ENCODE assay signal across 11 mouse cellular contexts in genomic region chr17:29368726-29369125, GRCm38 (mm10). TPM values are rescaled to one million over a fixed set of nuclear protein-coding genes. Genes with fewer than 3 reads are reported as not detected.
DNase-seq lines count a peak whose midpoint lies in the region; ATAC-seq lines count a peak whose summit lies in the region.
"Had no signal": no experiment of that assay in that cellular context is flagged by ENCODE, and none has a peak within 500 bp of the region (broad histone marks: within the 10 kb centered on the region; RNA-seq: fewer than 3 reads in every experiment).

No protein-coding gene starts in this region.

- DNase-seq in forebrain, embryonic 11.5 days (ENCODE audit: low spot score): no peak
- DNase-seq in forebrain, embryonic 14.5 days (ENCODE audit: low spot score): no peak
- DNase-seq in kidney, postnatal 10 days: peak; percentile 56
- DNase-seq in kidney, adult 9 months: no peak
- no peak for DNase-seq in limb, embryonic 10.5 days (ENCODE audit: low spot score)
- no peak for DNase-seq in thymus, adult 18-20 months
- no peak for DNase-seq in heart, adult 8-10 months (ENCODE audit: low spot score)
- DNase-seq: adrenal gland, postnatal 10 days; gastrocnemius, postnatal 14 days; thymus, postnatal 25 days had no signal

- 17% methylated on average over 7 of the region's 7 CpGs for WGBS in forebrain, embryonic 11.5 days
- 30% methylated on average over 6 of the region's 7 CpGs for WGBS in forebrain, embryonic 14.5 days
- 12% methylated on average over 7 of the region's 7 CpGs for WGBS in limb, embryonic 10.5 days
- WGBS in stomach, embryonic 15.5 days: 24% methylated on average over 7 of the region's 7 CpGs

- peak overlapping the region; percentile 16; the same call in 1 of the 2 replicates for H3K9ac ChIP-seq in forebrain, embryonic 11.5 days (ENCODE audit: low read length)
- H3K9ac ChIP-seq in forebrain, embryonic 14.5 days (ENCODE audit: low read length): no peak overlapping the region
- H3K9ac ChIP-seq in stomach, embryonic 15.5 days: no peak overlapping the region

- peaks cover 2% of the 10 kb centered on the region; the same call in 1 of the 2 replicates for H3K4me1 ChIP-seq in forebrain, embryonic 11.5 days (replicated peaks; ENCODE audit: control insufficient read depth, insufficient read depth, low read length)
- H3K4me1 ChIP-seq in forebrain, embryonic 14.5 days (ENCODE audit: control insufficient read depth, insufficient read depth, low read length): no peaks in the 10 kb centered on the region
- H3K4me1 ChIP-seq in limb, embryonic 10.5 days: peaks cover 10% of the 10 kb centered on the region; the same call in 1 of the 2 replicates
- no peaks in the 10 kb centered on the region for H3K4me1 ChIP-seq in stomach, embryonic 15.5 days

- H3K9me3 ChIP-seq in forebrain, embryonic 11.5 days (ENCODE audit: control insufficient read depth, low read length): no peaks in the 10 kb centered on the region
- H3K9me3 ChIP-seq in forebrain, embryonic 14.5 days (replicated peaks; ENCODE audit: control insufficient read depth, low read length): no peaks in the 10 kb centered on the region
- no peaks in the 10 kb centered on the region for H3K9me3 ChIP-seq in limb, embryonic 10.5 days (replicated peaks)
- H3K9me3 ChIP-seq in stomach, embryonic 15.5 days: no peaks in the 10 kb centered on the region

- H3K27ac ChIP-seq in forebrain, embryonic 11.5 days (ENCODE audit: low read depth, low read length): no peak overlapping the region
- H3K27ac ChIP-seq in forebrain, embryonic 14.5 days (ENCODE audit: low read depth, low read length): no peak overlapping the region
- H3K27ac ChIP-seq in limb, embryonic 10.5 days: 0 out of 2 replicates have a peak overlapping the region, but pooled peaks have one; percentile 19
- H3K27ac ChIP-seq in stomach, embryonic 15.5 days: no peak overlapping the region

- no peak overlapping the region for H3K4me3 ChIP-seq in forebrain, embryonic 11.5 days (ENCODE audit: low read depth, low read length)
- H3K4me3 ChIP-seq in forebrain, embryonic 14.5 days (ENCODE audit: low read depth, low read length): no peak overlapping the region
- no peak overlapping the region; the same call in 1 of the 2 replicates for H3K4me3 ChIP-seq in limb, embryonic 10.5 days
- 0 out of 2 replicates have a peak overlapping the region, but pooled peaks have one; percentile 13 for H3K4me3 ChIP-seq in stomach, embryonic 15.5 days (replicated peaks)

- no peak for ATAC-seq in forebrain, embryonic 11.5 days (replicated peaks; ENCODE audit: low FRiP score)
- no peak for ATAC-seq in forebrain, embryonic 14.5 days
- ATAC-seq in stomach, embryonic 15.5 days (ENCODE audit: insufficient read depth, low FRiP score, low read depth): peak; percentile 66; the same call in 1 of the 2 replicates

- H3K27me3 ChIP-seq in forebrain, embryonic 11.5 days (ENCODE audit: control insufficient read depth, insufficient read depth, low read length): no peaks in the 10 kb centered on the region
- no peaks in the 10 kb centered on the region for H3K27me3 ChIP-seq in forebrain, embryonic 14.5 days (replicated peaks; ENCODE audit: control insufficient read depth, insufficient read depth, low read length)
- peaks cover 27% of the 10 kb centered on the region for H3K27me3 ChIP-seq in limb, embryonic 10.5 days (ENCODE audit: low read depth, poor library complexity, severe bottlenecking)
- H3K27me3 ChIP-seq in stomach, embryonic 15.5 days (replicated peaks): no peaks in the 10 kb centered on the region

- H3K36me3 ChIP-seq in forebrain, embryonic 11.5 days (ENCODE audit: control insufficient read depth, insufficient read depth, low read length): no peaks in the 10 kb centered on the region
- H3K36me3 ChIP-seq in forebrain, embryonic 14.5 days (ENCODE audit: control insufficient read depth, insufficient read depth, low read length): no peaks in the 10 kb centered on the region
- H3K36me3 ChIP-seq in limb, embryonic 10.5 days: no peaks in the 10 kb centered on the region
- H3K36me3 ChIP-seq in stomach, embryonic 15.5 days: no peaks in the 10 kb centered on the region

- H3K4me2 ChIP-seq in forebrain, embryonic 11.5 days (ENCODE audit: low read depth, low read length, severe bottlenecking): no peak overlapping the region
- H3K4me2 ChIP-seq in forebrain, embryonic 14.5 days (ENCODE audit: low read length): no peak overlapping the region
- H3K4me2 ChIP-seq in stomach, embryonic 15.5 days: peak overlapping the region; percentile 44

RNA-seq across cellular contexts. Expression of gene Fgd2, which starts 8.0 kb away (rescaled TPM):
- 2.4 TPM in 2 replicates for polyA plus RNA-seq in forebrain, embryonic 11.5 days (2014; fragmentation: Nextera tagmentation; extraction: Ambion mirVana)
- polyA plus RNA-seq in forebrain, embryonic 14.5 days (2014; fragmentation: Nextera tagmentation; extraction: Ambion mirVana): 3.4 and 6.1 TPM in 2 replicates
- polyA plus RNA-seq in limb, embryonic 10.5 days (2016; fragmentation: Nextera tagmentation; extraction: Ambion mirVana): 6.4 and 6.7 TPM in 2 replicates
- polyA plus RNA-seq in stomach, embryonic 15.5 days (2015; fragmentation: Nextera tagmentation; extraction: Ambion mirVana): 11.3 and 12.5 TPM in 2 replicates
- total RNA-seq in heart, adult 8-10 months (2022): 1 to 10 TPM in 3 of 4 experiments, under 1 TPM in 1; 0.75 to 3.6 (median 1.5) TPM

RNA-seq across cellular contexts. Expression of gene Mtch1, which starts 21.0 kb away (rescaled TPM):
- polyA plus RNA-seq in forebrain, embryonic 11.5 days (2014; fragmentation: Nextera tagmentation; extraction: Ambion mirVana): 332 and 420 TPM in 2 replicates
- 418 and 521 TPM in 2 replicates for polyA plus RNA-seq in forebrain, embryonic 14.5 days (2014; fragmentation: Nextera tagmentation; extraction: Ambion mirVana)
- polyA plus RNA-seq in limb, embryonic 10.5 days (2016; fragmentation: Nextera tagmentation; extraction: Ambion mirVana): 234 and 286 TPM in 2 replicates
- 250 and 272 TPM in 2 replicates for polyA plus RNA-seq in stomach, embryonic 15.5 days (2015; fragmentation: Nextera tagmentation; extraction: Ambion mirVana)
- total RNA-seq in heart, adult 8-10 months (2022): 100 to 1,000 TPM; 196 to 220 (median 210) TPM

RNA-seq across cellular contexts. Expression of gene Pi16, which starts 51.2 kb away (rescaled TPM):
- 0.59 and 0.72 TPM in 2 replicates for polyA plus RNA-seq in forebrain, embryonic 11.5 days (2014; fragmentation: Nextera tagmentation; extraction: Ambion mirVana)
- 1.2 TPM in 2 replicates for polyA plus RNA-seq in forebrain, embryonic 14.5 days (2014; fragmentation: Nextera tagmentation; extraction: Ambion mirVana)
- 0.34 and 0.35 TPM in 2 replicates for polyA plus RNA-seq in limb, embryonic 10.5 days (2016; fragmentation: Nextera tagmentation; extraction: Ambion mirVana)
- polyA plus RNA-seq in stomach, embryonic 15.5 days (2015; fragmentation: Nextera tagmentation; extraction: Ambion mirVana): 1.6 and 1.9 TPM in 2 replicates
- total RNA-seq in heart, adult 8-10 months (2022): 10 to 100 TPM; 17.9 to 22.9 (median 21.4) TPM
